Mouse (Mus musculus) c-Kit-positive CD71-negative TER-119-negative erythroid progenitor cells, embryonic 14.5 days (primary cell): ENCODE data around the gene Mrgprh.

Experiments
- DNase-seq: peaks from one replicate; pipeline ENCODE4 v3.0.0-alpha.2; 2013; ENCODE audit warnings: low read depth

The Mrgprh gene

DNA sequence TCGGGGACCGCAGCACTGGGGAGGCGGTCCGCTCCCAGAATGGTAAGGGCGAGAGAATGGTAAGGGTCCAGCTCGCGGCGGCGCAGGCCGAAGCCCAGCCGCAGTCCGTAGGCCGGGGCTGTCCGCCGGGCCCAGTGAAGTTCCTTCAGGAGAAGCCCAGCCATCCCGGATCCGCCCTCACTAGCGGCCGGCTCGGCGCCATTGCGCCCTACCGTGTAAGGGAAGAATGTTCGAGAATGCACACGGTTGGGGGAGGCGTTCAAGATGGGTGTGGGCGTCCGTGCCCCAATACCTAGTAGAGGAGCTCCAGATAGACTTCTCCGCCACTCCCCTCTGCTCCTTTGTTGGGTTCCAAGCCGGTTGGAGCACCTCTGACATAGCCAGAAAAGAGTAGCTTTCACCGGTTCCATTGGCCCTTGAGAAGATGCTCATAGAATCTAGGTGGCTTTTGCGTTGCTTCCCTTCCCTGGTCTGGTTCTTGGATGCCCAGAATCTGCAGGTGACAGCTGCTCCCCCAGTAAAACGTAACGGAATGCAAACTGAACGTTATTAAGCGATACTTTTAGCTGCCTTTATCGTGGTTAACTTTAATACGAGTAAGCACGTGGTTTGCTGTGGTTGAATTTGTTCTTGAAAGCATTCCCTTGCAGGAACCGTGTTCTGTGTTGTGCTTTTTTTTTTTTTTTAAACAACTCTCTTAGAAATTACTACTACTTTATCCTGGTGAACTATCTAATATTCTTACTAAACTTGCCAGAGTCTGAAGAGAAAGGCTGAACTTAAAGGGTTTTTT lies 41.0 kb downstream of the Mrgprh start:
- DNase-seq, result peak; percentile 45

DNA sequence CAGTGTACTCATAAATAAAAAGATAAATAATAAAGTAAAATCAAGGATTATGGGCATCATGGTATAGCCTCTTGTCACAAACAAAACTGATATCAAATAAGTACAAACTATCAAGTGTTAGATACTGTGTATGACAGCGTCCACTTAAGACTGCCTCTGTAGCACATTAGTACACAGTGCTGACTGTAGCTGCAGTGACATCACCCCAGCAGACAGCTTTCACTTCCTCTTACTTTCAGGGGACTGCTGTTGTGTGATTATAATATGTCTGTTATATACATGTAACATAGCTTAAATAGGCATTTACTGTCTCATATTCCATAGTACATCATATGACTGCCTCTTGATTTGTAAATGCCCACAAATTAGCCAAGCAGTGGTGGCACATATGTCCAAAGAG lies 45.2 kb downstream of the Mrgprh start:
- no peak for DNase-seq

DNA sequence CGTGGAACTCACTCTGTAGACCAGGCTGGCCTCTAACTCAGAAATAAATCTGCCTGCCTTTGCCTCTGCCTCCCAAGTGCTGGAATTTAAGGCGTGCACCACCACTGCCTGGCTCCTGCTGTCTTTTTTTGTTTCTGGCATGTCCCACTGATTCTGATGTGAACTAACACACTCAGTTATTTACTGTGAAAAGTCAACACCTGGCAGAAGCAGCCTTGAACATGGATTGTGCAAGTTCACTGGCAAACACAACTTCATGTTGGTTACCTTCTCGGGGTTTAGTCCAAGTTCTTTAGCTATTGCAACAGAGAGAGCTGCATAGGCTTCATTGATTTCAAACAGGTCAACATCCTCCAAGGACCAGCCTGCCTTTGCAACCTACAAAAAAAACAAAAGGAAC lies 49.2 kb downstream of the Mrgprh start:
- no peak for DNase-seq

DNA sequence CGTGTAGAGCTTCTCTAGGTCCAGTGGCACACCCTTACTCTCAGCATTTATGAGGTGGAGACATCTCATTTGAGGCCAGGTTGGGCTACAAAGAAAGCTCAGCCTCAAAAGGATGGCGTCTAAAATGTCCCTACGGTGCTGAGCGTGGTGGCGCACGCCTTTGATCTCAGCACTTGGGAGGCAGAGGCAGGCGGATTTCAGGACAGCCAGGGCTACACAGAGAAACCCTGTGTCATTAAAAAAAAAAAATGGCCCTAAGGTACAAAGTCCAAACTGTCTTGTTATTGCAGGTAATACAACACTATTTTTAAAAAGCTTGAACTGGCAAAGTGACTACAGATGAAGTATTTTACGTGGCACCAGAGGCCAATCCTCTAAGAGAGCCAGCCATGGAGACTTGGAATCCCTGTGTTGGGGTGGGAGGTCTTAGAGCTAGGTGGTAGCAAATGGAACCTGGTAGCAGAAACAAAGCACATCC lies 49.9 kb downstream of the Mrgprh start:
- no peak for DNase-seq
